Mouse (Mus musculus): ENCODE data around the gene Gnb2.

DNA sequence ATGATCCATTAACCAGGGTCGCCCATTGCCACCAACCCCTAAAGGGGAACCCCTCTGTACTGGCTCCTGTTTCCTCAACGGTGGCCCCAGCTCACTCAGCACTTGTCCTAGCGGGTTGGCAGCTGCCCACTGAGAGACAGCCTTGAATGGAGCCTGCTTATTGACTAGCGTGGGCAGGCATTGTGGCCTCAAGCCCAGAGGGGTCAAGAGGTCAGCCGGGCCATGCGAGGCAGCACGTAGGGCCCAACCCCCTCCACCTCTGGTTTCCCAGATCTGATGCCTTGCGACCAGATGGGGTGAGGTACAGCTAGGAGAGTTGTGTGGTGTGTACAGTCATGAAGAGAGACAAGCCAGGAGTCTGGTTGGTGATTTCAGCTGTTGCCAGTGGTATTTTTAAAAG is 51.4 kb downstream of the Gnb2 start:
- no peak for TF ChIP-seq CTCF (IDR thresholded peaks at IDR 0.05; ENCODE audit: borderline replicate concordance, control insufficient read depth, extremely low read depth, insufficient read depth, low read length, poor library complexity)
- no peak for TF ChIP-seq POLR2A (IDR thresholded peaks at IDR 0.05; ENCODE audit: control insufficient read depth, extremely low read depth, insufficient read depth, low read length, poor library complexity)

All from thymus, adult 2 months (tissue).